Mouse (Mus musculus): ENCODE data around the gene Tmem98. TPM values are rescaled to one million over a fixed set of nuclear protein-coding genes. Genes with fewer than 3 reads are reported as not detected.

Gene Tmem98
- 147 and 169 TPM in 2 replicates for polyA plus RNA-seq (2012; rRNA removed)

DNA sequence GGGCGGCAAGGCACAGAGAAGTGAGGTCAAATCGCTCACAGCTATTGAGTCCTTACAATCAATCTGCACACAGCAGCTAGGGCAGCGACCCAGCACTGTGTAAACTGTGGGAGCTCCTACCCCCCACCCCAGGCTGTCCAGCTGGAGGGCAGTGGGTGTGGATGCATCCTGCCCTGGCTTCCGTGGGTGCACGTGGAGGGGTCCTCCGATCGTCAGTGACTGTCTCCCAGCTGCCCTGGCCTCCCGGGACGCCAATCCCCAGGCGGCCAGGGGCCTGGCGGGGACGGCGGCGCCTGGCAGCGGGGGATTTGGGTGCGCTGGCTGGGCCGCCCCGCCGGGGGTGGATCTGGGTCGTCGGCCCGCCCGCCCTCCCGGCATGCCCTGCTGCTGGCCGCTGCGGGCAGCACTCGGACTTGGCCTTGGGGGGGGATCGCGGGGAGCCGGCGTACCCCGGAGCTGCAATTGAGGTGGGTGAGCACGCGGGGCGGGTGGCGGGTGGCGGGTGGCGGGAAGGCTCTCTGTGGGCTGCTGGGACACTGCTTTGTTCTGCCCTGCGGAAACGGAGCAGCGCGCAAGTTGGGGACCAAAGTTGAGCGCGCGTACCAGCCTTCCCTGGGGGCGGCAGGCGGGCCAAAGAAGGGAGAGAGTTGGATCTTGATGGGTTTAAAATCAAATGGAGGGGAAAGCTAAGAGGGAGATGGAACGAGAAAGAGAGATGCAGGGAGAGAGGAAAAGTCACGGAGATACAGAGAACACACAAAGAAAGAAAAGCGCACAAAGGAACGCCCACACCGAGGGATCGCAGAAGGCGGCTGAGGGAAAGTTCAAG is at the start of gene Tmem98:
Gene Tmem98 (plus strand): TSS at position 183 of the 829 bp plus-strand sequence.

DNA sequence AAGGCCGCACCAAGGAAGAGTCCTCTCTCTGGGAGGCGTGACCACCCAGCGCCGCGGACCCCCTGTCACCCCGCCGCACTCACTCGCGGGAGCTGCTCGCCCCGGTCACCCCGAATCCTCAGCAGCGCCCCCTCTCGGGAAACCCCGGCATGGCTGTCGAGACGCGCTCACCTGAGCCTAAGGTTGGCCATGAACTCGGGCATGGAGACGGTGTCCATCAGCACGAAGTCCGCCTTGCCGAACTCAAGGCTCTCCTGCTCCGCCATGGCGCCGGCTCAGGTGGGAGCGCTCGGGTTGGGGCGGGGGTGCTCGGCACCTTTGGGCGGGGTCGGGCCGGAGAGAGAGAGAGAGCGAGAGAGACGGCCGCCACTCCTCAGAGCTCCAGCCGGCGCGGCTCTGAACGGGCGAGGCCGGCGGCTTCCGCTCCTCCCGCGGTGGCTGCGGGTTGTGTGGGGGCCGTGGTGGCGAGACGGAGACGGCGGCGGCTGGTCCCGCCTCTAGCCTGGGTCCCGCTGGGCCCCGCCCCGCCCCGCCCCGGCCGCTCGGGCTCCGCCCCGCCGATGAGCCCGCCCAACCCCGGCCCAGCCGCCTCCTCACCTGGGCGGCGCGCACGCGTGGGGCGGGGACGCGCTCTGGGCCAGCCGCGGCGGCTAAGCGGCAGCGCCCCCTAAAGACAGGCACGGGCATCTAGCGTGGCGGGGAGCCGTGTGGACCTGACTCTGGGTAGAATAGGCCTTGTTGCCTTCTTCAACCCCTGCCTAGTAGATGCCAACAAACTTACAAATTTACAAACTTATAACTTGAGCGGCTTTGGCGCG is 30.2 kb upstream of the Tmem98 start, which contains the start of gene Myo1d:
Gene Myo1d (minus strand): TSS at position 499 of the 818 bp plus-strand sequence.

DNA sequence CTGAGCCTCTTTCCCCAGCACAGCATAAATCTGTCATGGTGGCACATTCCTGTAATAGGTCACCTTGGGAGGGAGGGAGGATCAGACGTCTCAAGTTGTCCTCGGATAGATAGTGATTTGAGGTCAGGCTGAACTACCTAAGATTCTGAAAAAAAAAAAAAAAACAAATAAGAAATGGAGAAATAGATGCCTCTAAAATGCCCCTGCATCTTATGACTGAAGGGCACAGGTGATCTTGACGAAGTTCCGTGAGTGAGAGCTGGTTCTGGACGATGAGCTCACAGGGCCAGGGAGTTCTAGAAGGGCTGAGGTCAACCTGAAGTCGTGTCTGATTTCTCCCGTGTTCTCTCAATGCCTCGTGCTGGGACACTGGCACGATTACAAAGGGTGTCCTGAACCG is 48.1 kb downstream of the Tmem98 start, which contains the start of gene Spaca3:
Gene Spaca3 (plus strand): TSS at position 301 of the 400 bp plus-strand sequence.

Other genes starting within 250 kb of the Tmem98 start
- 123 and 124 TPM in 2 replicates for gene Myo1d, start 30.1 kb upstream of the Tmem98 start, polyA plus RNA-seq (2012; rRNA removed)
- 0.13 and 0.50 TPM in 2 replicates for gene Spaca3, start 48.2 kb downstream of the Tmem98 start, polyA plus RNA-seq (2012; rRNA removed)

Measured in colon, adult 2 months (tissue).